Mouse (Mus musculus) G1E (cell line): Measurements from ENCODE around the gene Anapc1.

Experiments
- CTCF ChIP-seq: IDR thresholded peaks from 2 replicates; pipeline ENCODE4 v1.5.1; 2012; ENCODE audit warnings: low read depth, low read length, inconsistent platforms, mixed read lengths
- GATA1 ChIP-seq: IDR thresholded peaks from 2 replicates; pipeline ENCODE4 v1.6.1; 2012; ENCODE audit warnings: borderline replicate concordance, low read length, inconsistent platforms, mixed read lengths
- GATA2 ChIP-seq: IDR thresholded peaks from 2 replicates; pipeline ENCODE4 v1.6.1; 2012; ENCODE audit warnings: low read depth, low read length, inconsistent platforms, borderline replicate concordance
- TAL1 ChIP-seq: conservative IDR thresholded peaks from 2 replicates; pipeline ENCODE4 v1.6.1; 2012; ENCODE audit warnings: low read depth, low read length, inconsistent platforms, mixed read lengths

DNA sequence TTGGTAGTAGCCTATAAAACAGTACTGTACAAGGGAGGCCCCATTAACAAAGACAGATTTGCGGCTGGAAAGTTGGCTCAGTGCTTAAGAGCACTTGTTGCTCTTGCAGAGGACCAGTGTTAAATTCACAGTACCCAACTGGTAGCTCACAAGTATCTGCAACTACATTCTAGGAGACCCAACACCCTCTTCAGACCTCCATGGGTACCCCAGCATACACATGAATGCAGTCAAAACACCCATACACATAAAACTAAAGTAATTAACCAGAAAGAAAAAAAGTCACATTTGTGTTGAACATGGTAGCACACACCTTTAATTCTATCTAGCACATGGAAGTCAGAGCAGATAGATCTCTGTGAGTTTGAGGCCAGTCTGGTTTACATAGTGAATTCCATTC, 9.9 kb upstream of the Anapc1 start:
- TF ChIP-seq CTCF (no peak), GATA1 (no peak), TAL1 (no peak), GATA2 (no peak)
